Mouse (Mus musculus) megakaryocyte-erythroid progenitor cell, adult 5-6 weeks (primary cell): ENCODE measurements around the gene Ufsp2. TPM values are rescaled to one million over a fixed set of nuclear protein-coding genes. Genes with fewer than 3 reads are reported as not detected.

Experiments used
- ATAC-seq: replicated peaks from 2 replicates; pipeline ENCODE4 v1.8.0; 2016; ENCODE audit warnings: mild to moderate bottlenecking, inconsistent platforms; ENCODE audit not compliant: severe bottlenecking, poor library complexity, low FRiP score, low TSS enrichment
- total RNA-seq, 2 experiments: library from RNA; stranded (forward) in 1 of 2; stranded (reverse) in 1 of 2; fragments of 200-1000, 215-1000 nt in 1 of 2; fragments of >200 nt in 1 of 2; fragmentation: Nextera tagmentation in 1 of 2; gene quantifications; 2 replicates each; pipeline ENCODE4 v1.2.3; 2014 to 2017

Gene Ufsp2
- total RNA-seq, 2 experiments from 2014 or later, result 41.1 to 72.1 TPM

DNA sequence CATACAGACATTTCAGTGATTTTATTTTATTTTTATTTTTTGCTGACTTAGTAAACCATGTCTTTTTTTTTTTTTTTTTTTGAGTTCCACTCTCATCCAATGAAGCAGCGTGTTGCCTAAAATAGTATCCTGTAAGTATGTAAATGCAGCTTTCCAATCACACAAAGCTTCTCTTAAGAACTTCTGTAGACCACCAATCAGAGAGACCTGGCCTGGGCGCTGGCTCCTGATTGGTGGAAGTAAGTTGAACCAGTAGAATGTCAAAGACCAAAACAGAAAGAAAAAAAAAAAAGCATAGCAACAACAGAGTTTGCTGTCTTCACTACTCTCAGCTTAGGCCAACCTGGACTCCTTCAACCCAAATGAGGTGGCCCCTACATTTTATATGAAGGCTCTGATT is 35.0 kb downstream of the Ufsp2 start:
- ATAC-seq, result no peak

DNA sequence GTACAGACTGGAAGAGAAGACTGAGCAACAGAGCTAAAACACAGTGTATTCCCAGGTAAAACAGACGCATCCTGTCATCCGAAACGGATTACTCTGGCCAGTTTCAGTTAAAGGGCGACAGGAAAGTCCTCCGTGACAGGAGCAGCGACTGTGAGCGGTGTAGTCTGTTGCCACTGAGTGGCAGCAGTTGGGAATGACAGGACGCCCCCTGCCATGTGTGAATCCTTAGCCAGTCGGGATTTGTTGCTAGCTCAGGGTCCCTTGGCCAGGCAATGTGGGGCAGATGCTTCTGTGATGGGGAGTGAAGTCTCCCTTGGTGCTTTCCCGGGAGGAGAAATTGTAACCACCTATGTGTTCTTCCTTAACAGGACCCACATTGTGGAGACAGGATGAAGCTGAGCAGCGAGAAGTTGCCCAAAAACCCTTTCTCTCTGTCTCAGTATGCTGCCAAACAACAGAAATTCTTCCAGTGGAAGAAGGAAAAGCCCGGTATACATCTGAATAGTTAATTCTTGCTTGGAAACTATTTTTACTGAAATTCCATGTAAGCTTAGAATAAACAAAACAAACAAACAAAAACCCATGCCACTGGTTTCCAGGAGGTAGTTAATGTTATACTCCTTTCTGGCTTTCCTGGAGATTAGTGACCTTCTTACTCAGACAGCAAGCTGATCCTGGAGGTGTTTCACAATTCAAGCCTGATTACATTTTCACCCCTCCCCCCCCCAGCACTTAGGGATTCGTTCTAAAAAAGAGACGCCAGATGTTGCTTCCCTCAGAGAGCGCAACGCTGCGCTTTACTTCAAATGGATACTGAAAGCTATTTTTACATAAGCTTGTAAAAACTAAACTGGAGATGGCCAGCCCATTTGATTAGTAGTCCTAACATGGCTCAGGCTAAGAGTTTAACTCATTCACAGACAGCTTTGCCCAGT is 35.7 kb downstream of the Ufsp2 start:
- ATAC-seq, result no peak

DNA sequence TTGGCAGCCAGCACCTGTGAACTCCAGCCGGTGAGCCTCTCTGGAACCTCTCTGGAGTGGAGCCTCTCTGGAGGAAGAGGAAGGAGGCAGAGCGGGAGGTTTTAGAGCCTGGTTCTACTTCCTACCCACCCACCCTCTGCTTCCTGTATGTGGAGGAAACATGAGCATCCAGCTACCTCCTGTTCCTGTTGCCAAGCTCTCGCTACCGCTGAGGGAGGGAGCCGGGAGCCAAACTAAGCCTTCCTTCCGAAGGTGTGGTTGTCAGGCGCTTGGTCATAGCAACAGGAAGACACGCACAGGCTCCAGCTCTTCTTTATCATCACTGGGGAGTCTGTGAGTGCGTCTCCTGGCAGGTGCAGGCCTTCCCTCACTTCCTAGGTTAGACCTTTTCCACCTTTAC is 46.9 kb downstream of the Ufsp2 start:
- no peak for ATAC-seq

DNA sequence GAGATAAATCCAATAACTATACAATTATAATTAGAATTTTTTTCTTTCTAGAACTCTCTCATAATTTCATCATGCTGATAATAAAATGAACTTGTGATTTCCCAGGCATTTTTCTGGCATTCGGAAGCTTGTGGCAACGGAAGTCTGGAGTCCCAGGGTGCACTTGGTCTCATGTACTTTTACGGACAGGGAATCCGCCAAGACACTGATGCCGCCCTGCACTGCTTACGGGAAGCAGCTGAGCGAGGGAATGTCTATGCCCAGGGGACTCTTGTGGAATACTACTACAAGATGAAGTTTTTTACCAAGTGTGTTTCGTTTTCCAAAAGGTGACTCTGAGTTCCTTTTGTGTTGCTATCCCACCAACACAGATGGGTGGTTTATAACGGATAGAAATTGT is 47.4 kb downstream of the Ufsp2 start:
- ATAC-seq, result no peak

DNA sequence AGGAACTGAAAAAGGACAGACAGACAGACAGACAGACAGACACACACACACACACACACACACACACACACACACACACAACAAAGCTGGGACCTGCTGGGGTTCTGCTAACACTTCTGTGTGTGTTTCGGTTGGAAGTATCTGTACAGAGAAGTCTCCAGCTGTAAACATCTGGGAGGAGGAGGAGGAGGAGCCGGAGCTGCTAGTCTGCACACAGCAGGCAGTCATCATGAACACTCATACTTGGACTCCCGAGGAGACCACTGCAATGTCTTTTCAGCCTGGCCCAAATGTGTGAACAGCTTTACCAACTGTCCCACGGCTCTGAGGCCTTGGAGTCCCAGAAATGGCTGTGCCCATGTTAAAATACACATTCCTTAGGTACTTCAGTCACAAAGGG is 49.1 kb downstream of the Ufsp2 start:
- no peak for ATAC-seq

DNA sequence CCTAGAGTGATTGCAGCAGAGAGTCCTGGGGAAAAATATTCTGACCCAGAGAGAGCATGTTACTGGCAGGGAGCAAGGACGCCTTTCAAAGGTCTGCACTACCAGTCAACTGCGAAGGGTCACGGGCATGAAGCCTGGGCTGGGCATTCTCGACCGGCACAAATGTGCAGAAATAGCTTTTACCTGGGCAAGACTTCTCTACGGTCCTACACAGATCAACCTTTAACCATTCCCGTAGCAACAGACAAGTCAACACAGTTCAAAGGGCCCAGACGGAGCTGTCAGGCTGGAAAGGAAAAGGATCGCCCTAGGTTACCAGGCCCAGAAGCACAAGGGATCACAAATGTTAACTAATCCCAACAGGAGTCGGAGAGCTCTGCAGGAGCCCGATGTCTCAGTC is 60.9 kb downstream of the Ufsp2 start:
- no peak for ATAC-seq

DNA sequence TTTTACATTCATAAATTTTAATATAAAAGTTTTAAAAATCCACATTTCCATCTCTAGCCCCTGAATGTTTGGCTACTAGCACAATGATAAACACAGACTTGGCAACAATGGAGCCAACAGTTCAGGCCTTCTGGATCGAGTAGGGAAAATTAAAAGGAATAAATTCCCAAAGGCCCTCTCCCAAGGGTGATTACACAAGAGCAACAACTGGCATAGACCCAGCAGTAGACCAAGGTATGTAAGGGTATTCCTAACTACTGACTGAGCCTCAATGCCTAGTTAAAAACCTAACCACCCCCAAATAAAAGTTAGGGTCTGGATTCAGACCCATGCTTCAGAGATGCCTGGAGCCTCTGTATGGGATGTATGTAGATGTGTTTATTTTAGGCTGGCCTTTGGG is 64.3 kb downstream of the Ufsp2 start:
- ATAC-seq, result no peak

DNA sequence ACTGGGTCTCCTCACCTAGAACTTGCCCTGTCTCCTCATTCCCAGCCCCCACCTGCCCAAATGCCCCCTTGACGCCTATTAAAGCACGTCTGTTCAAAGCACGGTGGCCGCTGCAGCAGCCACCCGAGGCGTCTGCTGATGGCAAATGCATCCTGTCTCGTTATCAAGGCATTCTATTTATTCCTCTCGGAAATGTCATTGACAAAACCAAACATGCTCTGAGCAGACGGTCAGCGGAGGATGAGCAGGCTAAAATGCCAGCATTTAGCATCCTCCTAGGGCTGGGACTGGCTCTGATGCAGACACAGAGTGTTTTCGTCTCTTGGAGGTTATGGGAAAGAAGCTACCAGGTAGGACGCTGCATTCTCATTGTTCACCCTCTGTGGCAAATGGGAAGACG is 64.9 kb downstream of the Ufsp2 start:
- ATAC-seq, result no peak

Other genes starting within 250 kb of the Ufsp2 start
- gene Pdlim3, start 90.1 kb upstream of the Ufsp2 start, total RNA-seq (2014; fragmentation: Nextera tagmentation), result not detected in 2 replicates
- gene Pdlim3, start 90.1 kb upstream of the Ufsp2 start, total RNA-seq (2017), result not detected in 2 replicates
- gene Ccdc110, start 40.9 kb upstream of the Ufsp2 start, total RNA-seq (2014; fragmentation: Nextera tagmentation), result not detected in 2 replicates
- not detected in 2 replicates for gene Ccdc110, start 40.9 kb upstream of the Ufsp2 start, total RNA-seq (2017)
- gene 1700029J07Rik, start 276 bp upstream of the Ufsp2 start, total RNA-seq (2014; fragmentation: Nextera tagmentation), result 1.6 and 3.2 TPM in 2 replicates
- 0.08 and 3.5 TPM in 2 replicates for gene 1700029J07Rik, start 276 bp upstream of the Ufsp2 start, total RNA-seq (2017)
- 0.66 TPM in 1 of 2 replicates, not detected in the other for gene Lrp2bp, start 23.8 kb downstream of the Ufsp2 start, total RNA-seq (2014; fragmentation: Nextera tagmentation)
- gene Lrp2bp, start 23.8 kb downstream of the Ufsp2 start, total RNA-seq (2017), result not detected in 2 replicates
- 0.79 TPM in 1 of 2 replicates, not detected in the other for gene Ankrd37, start 30.2 kb downstream of the Ufsp2 start, total RNA-seq (2014; fragmentation: Nextera tagmentation)
- 2.3 and 8.4 TPM in 2 replicates for gene Ankrd37, start 30.2 kb downstream of the Ufsp2 start, total RNA-seq (2017)
- 20.9 and 28.4 TPM in 2 replicates for gene Cfap97, start 176.2 kb downstream of the Ufsp2 start, total RNA-seq (2014; fragmentation: Nextera tagmentation)
- 23.3 and 45.9 TPM in 2 replicates for gene Cfap97, start 176.2 kb downstream of the Ufsp2 start, total RNA-seq (2017)
- 8.5 and 15.4 TPM in 2 replicates for gene Snx25, start 176.6 kb downstream of the Ufsp2 start, total RNA-seq (2014; fragmentation: Nextera tagmentation)
- 15.5 and 25.4 TPM in 2 replicates for gene Snx25, start 176.6 kb downstream of the Ufsp2 start, total RNA-seq (2017)
- 51.8 and 73.7 TPM in 2 replicates for gene Slc25a4, start 235.8 kb downstream of the Ufsp2 start, total RNA-seq (2014; fragmentation: Nextera tagmentation)
- 122 and 140 TPM in 2 replicates for gene Slc25a4, start 235.8 kb downstream of the Ufsp2 start, total RNA-seq (2017)